Mouse (Mus musculus): ENCODE data around the gene Ankrd28.
"Not testable (repeated sequence)": the region's sequence is repeated elsewhere in the genome, so short reads cannot be mapped to it uniquely, and the experiment has no call there.

Ankrd28 gene

DNA sequence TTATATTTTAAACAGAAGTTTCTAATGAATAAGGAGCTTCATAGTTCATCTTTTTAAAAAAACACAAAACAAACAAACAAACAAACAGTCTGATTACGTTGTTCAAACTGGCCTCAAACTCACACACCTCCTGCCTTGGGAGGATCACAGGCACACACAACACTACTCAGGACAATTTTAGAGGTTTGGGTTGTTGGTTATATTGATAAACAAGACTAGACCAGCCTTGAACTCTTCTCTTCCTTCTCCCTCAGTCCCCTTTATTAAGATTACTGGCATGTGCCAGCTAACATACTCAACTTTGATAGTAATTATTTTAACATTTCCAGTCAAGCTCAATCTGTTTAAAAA is 35.7 kb downstream of the Ankrd28 start:
- in situ Hi-C loops (cut with MboI; ENCODE audit: low sequenced_read_pairs), result loop anchor here (5.0 to 10.0 kb wide), 3 partner anchors 148 to 283 kb away; no protein-coding TSS in a partner anchor

DNA sequence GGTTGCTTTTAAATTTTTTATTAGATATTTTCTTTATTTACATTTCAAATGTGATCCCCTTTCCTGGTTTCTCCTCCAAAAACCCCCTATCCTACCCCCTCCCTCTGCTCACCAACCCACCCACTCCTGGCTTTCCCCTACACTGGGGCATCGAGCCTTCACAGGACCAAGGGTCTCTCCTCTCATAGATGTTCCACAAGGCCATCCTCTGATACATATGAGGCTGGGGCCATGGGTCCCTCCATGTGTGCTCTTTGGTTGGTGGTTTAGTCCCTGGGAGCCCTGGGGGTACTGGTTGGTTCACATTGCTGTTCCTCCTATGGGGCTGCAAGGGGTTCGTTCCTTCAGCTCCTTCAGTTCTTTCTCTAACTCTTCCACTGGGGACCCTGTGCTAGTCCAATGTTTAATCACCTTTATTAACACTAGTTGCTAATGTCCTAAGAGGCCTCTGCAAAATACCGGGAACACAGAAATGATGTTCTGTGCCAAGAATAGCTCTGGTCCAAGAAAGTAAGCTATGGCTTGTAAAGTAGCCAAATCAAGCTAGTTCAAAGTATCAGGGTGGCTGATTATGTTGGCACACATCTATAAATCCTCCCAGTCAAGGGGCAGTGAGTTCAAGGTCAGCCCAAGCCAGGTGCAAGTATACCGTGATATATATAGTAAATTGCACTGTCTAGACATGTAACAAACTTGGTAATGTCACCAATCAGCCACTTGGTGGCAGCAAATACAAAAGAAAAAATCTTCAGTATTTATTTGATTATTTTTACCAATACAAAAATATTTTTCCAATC is 36.3 kb downstream of the Ankrd28 start:
- in situ Hi-C loops (cut with MboI; ENCODE audit: low sequenced_read_pairs), result loop anchor here (10.0 kb wide), 1 partner anchor 241 kb away; no protein-coding TSS in a partner anchor

DNA sequence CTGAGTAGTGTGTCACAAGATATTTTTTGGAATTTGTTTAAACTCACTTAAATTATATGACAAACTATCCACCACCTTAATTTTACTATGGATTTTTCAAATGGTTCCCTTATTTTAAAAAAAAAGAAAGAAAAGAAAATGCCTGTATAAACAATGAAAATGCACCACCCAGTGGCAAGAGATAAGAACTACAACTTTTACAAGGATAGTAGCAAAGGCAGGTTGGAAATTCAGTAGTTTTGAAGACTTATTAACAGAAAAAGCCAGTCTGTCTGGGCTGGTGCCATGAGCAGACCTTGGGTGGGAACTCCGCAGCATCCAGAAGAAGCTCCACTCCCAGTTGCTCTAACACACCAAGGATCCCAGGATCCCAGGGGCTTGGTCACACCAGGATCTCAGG is 39.7 kb downstream of the Ankrd28 start:
- in situ Hi-C loops (cut with MboI; ENCODE audit: low sequenced_read_pairs), result loop anchor here (10.0 kb wide), 1 partner anchor 244 kb away; no protein-coding TSS in a partner anchor

DNA sequence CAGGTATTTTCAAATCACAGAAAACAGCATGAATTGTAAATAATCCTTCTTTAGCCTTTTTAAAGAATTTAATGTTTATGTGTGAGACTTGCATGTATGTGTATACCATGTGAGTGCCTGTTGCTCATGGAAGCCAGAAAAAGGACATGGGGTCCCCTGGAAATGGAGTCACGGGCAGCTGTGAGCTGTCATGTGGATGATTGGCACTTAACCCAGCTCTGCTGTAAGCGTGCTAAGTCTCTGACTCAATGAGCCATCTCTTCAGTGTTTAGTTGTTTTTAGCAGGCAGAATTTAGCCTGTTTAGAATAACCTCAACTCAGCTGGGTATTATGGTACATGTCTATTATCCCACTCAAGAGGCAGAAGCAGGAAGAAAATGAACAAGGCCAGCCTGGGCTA is 43.5 kb downstream of the Ankrd28 start:
- in situ Hi-C loops (cut with MboI; ENCODE audit: low sequenced_read_pairs), result loop anchor here (5.0 kb wide), 1 partner anchor 130 kb away; no protein-coding TSS in a partner anchor

DNA sequence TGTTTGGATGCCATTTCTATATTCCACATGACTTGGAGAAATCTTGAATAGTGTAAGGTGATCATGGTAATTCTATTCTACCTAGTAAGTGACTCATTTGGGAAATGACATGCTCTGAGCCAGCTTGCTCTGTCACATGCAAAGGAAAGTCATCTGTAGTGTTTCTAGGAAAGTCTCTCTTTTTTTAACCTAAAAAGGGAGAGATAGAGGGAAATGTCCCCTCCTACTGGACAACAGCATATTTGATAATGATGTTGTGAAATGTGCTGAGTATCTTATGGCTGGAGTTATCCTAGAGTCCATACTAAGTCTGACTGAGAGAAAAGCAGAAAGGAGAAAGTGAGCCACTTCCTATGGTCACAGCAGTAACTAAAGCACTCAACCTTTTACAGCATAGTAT is 44.8 kb downstream of the Ankrd28 start:
- in situ Hi-C loops (cut with MboI; ENCODE audit: low sequenced_read_pairs), result loop anchor here (5.0 kb wide), 1 partner anchor 128 kb away; no protein-coding TSS in a partner anchor

DNA sequence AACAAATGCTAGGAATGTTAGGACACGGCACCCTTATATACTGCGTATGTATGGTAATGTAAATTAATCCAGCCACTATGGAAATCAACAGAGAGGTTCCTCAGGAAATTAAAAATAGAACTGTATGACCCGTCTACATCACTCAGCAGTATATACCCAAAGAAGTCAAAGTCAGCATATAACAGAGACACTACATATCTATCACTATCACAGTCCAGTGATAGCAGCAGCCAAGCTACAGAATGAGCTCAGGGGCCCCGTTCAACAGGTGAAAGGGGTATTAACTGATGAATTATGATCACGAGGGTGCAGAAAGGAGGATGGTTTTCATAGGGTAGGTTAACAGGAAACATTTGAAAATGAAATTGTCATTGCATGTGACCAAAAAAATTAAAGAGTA is 45.5 kb downstream of the Ankrd28 start:
- in situ Hi-C loops (cut with MboI; ENCODE audit: low sequenced_read_pairs), result loop anchor here (5.0 kb wide), 1 partner anchor 128 kb away; no protein-coding TSS in a partner anchor

DNA sequence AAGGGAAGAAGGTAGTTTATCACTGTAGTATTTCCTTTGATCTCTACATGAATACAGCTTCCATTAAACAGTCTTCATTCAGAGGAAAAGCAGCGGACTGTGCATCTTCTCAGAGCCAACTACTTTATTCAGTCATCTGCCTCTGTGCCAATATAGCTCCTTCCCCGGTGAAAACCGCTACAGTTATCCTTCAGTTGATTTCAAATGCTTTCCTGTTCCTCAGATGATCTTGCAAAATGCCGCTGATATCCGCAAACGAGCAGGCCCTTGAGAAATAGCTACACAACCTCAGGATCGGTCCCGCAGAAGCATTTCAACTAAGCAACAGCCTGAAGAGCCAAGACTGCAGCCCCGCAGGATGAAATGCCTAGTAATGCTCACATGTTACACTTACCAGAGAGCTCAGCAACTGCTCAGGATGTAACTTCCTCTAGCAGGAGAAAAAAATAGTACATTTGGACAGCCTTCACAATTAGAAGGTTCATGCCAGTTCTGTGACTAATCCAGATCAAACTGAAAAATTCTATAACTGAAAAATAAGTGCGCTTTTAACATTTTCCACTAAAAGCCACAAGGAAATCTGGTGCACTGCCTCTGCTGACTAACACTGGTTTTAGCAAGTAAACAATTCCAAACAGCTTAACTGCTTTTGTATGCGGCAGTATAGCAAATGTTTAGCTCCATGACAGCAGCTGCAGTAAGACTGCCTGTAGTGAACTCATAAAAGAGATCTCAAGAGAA is 49.0 kb downstream of the Ankrd28 start:
- in situ Hi-C loops (cut with MboI; ENCODE audit: low sequenced_read_pairs), result no loop called here

DNA sequence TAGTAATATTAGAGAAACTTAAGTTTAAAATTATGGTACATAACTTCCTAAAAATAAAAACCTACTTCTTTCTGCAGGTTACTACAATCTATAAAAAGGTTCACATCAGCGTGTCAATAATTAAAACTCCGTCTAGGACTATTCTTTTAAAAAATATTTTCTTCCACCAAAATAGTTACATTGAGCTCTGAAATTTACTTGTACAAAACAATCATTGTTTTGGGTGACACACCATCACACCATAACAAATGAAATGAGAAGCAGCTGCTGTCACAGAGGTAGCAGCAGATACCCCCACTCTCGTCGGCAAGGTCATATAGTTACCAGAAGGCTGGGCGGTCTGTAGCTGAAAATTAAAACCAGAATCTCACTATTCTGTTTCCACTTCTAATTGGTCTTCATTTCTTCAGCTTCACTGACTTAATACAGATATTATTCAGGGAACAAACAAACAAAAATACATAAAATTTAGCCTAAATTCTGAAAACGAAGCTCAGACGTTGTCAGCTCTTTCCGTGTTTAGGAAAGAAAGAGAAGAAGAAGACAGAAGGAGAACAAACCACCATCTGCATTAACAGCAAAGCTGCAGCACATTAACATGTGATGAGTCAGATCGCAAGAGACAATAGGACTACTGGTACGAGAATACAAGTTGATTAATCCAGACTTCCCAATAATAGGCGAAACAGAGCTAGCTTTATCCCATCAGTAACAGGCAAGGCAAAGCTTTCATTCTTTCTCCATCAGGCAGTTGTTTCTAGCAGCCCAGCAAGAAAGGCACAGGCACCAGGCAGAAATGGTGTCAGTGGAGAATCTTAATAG is 49.8 kb downstream of the Ankrd28 start:
- in situ Hi-C loops (cut with MboI; ENCODE audit: low sequenced_read_pairs), result no loop called here

DNA sequence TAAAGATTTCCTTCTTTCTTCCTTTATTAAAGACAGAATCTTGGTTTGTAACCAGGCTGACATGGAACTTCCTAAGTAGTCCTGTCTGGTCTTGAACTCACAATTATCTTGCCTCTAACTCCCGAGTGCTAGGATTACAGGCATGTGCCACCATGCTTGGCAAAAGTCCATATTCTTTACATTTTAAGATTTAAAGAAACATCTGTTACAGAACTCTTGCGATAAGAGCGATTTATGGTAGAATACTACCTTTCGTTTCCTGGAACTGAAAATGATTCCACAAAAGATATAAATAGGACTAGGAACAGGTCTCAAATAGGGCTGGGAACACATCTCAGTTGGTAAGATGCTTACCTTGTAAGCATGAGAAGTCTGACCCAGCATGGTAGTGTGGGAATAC is 56.9 kb downstream of the Ankrd28 start:
- in situ Hi-C loops (cut with MboI; ENCODE audit: low sequenced_read_pairs), result no loop called here

DNA sequence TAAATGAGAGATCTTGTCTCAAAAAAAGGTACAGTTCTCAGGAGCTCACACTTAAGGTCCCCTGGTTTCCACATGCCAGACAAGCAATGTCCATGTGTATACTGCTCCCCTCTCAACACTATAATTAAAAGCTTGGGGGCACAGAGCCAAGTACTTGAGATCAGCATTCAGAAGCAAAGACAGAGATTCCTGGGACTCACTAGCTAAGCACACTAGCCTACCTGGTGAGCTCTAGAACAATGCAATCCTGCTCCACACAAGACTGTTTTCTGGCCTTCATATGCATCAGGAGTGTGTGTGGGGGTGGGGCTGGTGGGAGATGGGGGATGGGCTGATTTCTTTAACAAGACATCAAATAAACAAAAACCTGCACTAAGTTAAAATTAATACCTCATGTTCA is 58.2 kb downstream of the Ankrd28 start:
- in situ Hi-C loops (cut with MboI; ENCODE audit: low sequenced_read_pairs), result no loop called here

DNA sequence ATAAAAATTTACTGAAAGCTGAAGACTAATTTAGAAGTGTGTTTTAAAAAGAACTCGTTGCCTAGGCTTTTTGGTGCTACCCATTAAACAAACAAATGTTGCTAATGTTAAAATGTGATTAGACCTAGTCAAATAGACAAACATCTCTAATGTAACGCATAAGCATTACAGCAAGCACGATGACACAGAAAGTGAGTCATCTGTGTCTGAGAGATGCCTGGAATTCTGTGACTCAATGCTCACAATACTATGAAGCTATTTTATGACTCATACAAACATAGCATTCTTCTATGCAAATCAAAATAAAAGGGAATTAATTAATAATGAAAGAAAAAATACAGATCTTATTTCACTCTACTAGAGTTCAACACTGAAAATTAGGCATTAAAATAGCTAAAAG is 61.9 kb downstream of the Ankrd28 start:
- in situ Hi-C loops (cut with MboI; ENCODE audit: low sequenced_read_pairs), result no loop called here

DNA sequence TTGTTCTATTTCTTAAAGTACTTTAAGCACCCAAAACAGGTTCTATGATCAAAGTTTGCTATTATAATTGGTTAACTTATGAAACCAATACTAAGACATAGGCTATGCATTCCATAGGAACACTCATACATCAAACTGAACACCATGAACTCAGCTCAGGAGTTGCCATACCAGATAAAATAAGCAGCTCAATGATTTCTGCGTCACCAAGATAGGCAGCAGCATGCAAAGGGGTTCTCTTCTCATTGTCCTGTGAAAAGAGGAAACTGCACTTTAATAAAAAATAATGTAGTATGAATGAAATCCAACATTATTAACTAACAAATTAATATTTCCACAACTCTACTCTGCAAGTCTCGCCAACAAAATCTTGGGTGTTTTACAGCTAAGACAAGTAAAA is 66.4 kb downstream of the Ankrd28 start:
- in situ Hi-C loops (cut with MboI; ENCODE audit: low sequenced_read_pairs), result no loop called here

DNA sequence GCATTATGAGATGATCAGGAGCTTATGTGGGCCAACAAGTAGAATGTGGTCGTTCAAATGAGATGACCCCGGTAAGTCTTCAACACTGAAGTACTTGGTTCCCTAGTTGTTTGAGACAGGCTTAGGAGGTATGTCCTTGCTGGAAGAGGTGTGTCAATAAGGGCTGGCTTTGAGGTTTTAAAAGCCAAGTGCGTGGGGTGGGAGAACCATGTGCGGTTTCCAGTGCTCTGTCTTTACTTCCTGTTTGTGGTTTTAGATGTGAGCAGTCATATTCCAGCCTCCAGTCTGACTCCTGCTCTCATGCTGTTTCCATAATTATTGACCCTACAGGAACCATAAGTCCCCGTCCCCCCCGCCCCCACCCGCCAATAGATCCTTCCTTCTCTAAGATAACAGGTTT is 68.7 kb downstream of the Ankrd28 start:
- in situ Hi-C loops (cut with MboI; ENCODE audit: low sequenced_read_pairs), result no loop called here

DNA sequence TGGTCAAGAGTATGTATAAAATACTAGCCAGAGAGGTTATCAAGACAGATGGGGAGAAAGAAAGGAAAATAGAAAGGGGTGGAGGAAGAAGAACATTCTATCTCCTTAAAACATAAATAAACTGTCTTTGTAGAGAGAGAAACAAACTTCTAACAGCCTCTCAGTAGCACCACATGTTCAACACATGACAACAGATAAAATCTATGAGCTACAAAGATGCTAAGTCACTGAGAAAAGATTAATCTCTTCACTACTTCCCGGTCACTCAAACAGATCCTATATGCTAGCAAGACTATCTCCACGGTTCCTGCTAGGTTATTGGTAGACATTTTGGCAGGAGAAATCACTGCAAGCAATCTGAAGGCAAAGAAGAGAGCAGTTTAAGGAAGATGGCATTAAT is 71.3 kb downstream of the Ankrd28 start:
- in situ Hi-C loops (cut with MboI; ENCODE audit: low sequenced_read_pairs), result no loop called here

DNA sequence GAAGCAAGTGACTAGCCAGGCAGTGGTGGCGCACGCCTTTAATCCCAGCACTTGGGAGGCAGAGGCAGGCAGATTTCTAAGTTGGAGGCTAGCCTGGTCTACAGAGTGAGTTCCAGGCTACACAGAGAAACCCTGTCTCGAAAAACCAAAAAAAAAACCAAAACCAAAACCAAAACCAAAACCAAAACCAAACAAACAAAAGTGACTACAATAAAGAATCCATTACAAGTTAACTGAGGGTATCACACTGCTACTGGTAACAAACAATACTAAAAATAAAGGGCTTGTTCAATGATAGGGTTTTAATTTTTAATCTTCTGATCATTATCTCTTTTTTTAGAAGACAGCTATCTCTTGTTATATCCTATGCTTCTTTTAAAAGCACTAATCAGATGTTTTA is 72.0 kb downstream of the Ankrd28 start:
- in situ Hi-C loops (cut with MboI; ENCODE audit: low sequenced_read_pairs), result not testable (repeated sequence)

DNA sequence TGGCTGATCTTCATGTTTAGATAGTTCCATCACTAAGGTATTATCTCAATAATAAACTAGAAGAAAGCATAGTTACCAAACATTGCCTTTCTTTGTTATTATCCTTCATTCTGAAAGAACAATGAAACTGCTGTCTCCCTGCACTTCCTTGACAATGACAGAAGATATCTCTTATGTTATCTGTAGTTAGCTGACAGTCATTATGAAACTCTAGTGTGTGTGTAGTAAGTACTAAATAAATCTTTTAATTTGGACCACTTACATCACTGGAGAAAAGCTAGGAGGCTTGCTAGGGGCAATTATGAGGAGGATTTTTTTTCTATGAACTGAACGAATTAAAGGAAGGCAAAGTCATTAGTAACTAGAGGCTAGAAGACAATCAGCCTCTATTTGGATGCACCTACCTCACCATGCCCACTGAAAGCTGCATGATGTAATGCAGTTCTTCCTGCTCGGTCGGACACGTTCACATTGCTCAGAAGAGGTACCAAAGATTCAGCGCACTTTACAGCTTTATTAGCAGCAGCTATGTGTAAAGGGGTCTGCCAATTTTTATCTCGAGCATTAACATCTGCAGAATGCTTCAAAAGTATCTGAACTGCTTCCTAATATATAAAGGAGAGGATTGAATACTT is 82.1 kb downstream of the Ankrd28 start:
- in situ Hi-C loops (cut with MboI; ENCODE audit: low sequenced_read_pairs), result no loop called here

DNA sequence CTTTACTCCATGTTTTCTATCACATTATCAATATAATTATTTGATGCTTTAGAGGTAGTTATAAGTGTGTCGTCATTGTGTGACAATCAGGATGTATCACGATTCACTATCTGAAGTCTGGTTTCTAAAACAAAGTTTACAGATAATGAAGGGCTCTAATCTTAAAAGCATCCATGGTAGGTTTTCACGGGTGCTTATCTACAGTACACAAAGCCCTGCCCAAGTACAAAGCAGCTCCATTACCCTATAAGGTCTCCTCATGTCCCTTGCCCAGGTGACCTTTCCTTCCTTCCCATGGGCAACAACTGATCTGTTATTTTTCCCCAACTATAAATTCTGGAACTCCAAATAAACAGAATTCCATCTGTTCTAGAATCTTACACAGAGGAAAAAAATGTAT is 87.9 kb downstream of the Ankrd28 start:
- in situ Hi-C loops (cut with MboI; ENCODE audit: low sequenced_read_pairs), result no loop called here

DNA sequence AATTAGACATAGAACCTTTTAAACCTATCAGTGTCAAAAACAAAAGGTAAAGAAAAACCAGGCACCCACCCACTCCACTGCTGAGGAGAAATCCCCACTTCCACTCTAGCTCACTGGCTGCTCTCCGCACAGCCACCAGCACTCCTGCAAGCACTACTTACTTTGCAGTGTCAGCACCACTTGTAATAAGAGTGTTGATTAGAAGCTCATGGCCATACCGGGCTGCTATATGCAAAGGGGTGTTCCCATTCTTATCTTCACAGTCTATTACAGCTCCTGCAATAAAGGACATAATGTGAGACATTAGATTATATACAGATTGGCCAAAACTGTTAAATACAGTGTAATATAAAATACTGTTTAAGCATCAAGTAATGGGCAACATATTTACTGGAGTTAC is 95.6 kb downstream of the Ankrd28 start:
- in situ Hi-C loops (cut with MboI; ENCODE audit: low sequenced_read_pairs), result no loop called here

DNA sequence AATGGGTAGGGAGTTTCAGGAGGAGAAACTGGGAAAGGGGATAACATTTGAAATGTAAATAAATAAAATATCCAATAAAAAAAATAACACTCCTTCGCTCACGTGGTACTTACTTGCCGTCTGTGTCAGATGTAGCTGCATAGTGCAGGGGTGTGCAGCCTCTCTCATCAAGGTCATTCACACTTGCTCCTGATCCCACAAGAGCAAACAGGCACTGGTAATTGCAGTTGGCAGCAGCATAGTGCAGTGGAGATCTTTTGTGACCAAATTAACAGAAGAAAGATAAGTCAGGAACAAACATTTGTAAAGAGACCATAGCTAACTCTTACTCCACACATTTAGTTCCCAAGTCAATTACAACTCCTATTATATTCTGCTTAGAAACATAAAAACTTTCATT is 102.9 kb downstream of the Ankrd28 start:
- in situ Hi-C loops (cut with MboI; ENCODE audit: low sequenced_read_pairs), result no loop called here

DNA sequence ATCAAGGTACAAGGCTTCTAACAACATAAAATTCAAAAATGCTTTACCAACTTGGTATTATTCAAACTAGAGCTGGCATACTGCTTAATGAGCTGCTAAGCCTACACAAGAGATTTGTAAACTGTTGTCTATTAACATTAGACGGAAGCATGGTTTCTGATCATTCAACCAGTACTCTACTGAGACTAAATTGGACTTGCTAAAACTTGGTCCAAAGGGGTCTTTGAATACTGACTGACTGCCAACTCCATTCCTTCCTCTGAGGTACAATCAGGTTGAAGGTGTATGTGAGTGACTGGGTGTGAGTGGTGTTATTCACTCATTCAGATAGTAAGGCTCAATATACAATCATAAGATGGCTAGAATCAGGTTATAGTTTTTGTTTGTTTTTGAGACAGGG is 107.7 kb downstream of the Ankrd28 start:
- in situ Hi-C loops (cut with MboI; ENCODE audit: low sequenced_read_pairs), result no loop called here

DNA sequence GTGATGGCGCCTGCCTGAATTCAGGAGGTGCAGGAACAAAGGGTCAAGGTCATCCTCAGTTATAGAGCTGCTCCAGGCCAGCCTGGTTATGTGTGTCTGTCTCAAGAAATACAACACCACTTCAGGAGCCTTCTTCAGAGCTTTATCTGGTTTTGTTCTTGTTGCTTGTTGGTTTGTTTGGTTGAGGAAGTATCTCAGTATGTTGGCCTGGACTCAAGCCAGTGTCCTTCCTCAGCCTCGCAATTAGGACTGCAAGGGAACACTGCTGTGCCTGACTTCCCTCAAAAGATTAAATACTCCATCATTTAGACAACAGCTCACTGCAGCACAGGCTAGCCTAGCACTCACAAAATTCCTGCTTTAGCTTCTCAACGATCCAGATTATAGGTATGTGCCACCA is 109.2 kb downstream of the Ankrd28 start:
- in situ Hi-C loops (cut with MboI; ENCODE audit: low sequenced_read_pairs), result no loop called here
